Mouse (Mus musculus): ENCODE results near the gene Vwa7.

DNA sequence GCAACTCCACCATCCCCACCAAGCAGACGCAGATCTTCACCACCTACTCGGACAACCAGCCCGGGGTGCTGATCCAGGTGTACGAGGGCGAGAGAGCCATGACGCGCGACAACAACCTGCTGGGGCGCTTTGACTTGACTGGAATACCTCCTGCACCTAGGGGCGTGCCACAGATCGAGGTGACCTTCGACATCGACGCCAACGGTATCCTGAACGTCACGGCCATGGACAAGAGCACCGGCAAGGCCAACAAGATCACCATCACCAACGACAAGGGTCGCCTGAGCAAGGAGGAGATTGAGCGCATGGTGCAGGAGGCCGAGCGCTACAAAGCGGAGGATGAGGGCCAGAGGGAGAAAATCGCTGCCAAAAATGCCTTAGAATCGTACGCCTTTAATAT lies 38.1 kb upstream of the Vwa7 start:
- no peak for TF ChIP-seq ZC3H11A (IDR thresholded peaks at IDR 0.05; ENCODE audit: borderline replicate concordance, low read depth, low read length)
- no peak for TF ChIP-seq CHD2 (IDR thresholded peaks at IDR 0.05; ENCODE audit: low read depth, low read length)
- no peak for TF ChIP-seq ZNF384 (IDR thresholded peaks at IDR 0.05; ENCODE audit: low read depth, low read length)

Measured in ES-E14 (cell line).